Mouse (Mus musculus) embryonic fibroblast, embryonic 13.5 days (primary cell): ENCODE measurements at regions not wholly inside any gene's neighbourhood (a gene's known extent, or its start where the extent isn't known, plus 50 kb on each side); places are given as distances from the start of the nearest gene placed in this dataset.

Source experiments
- CTCF ChIP-seq: IDR thresholded peaks from 2 replicates; pipeline ENCODE4 v1.5.1; 2011; ENCODE audit warnings: mild to moderate bottlenecking, control low read depth, low read length, moderate library complexity, borderline replicate concordance; ENCODE audit not compliant: insufficient read depth
- POLR2A ChIP-seq: IDR thresholded peaks from 2 replicates; pipeline ENCODE4 v1.6.1; 2011; ENCODE audit warnings: low read depth, mild to moderate bottlenecking, control low read depth, low read length, moderate library complexity

DNA sequence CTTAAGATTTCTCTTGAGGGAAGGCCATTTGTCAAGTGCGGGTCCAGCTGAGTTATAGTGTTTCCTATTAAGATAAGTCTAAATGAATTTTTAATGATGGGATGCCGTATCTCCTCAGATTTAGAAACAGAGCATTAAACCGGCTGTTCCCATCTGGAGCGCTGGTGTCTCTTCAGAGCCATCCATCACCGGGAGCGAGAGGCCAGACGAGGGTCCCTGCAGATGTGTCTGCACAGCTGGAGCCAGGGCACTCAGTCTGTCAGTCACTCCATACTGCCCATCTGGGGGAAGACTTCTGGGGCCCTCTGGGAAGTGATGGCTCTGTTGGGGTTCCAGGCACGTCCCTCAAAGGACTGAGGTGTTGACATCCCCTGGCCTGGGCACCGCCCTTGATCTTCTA, 419.2 kb downstream of the Ajap1 start:
- TF ChIP-seq POLR2A (no peak), CTCF (no peak)
